Mouse (Mus musculus) brain, embryonic 14.5 days (tissue): Measurements from ENCODE around the gene Hist1h2bb.

ENCODE experiments used
- CTCF ChIP-seq: fragments of 200-500 bp; IDR thresholded peaks from 2 replicates; pipeline ENCODE4 v1.5.1; 2012; ENCODE audit warnings: inconsistent platforms, mild to moderate bottlenecking, moderate library complexity, borderline replicate concordance; ENCODE audit not compliant: insufficient read depth, insufficient read length; ENCODE audit errors: extremely low read depth
- POLR2A ChIP-seq: fragments of 200-500 bp; IDR thresholded peaks from 2 replicates; pipeline ENCODE4 v1.6.1; 2012; ENCODE audit warnings: mild to moderate bottlenecking, inconsistent platforms, borderline replicate concordance; ENCODE audit not compliant: poor library complexity, insufficient read depth, insufficient read length, severe bottlenecking; ENCODE audit errors: extremely low read depth

DNA sequence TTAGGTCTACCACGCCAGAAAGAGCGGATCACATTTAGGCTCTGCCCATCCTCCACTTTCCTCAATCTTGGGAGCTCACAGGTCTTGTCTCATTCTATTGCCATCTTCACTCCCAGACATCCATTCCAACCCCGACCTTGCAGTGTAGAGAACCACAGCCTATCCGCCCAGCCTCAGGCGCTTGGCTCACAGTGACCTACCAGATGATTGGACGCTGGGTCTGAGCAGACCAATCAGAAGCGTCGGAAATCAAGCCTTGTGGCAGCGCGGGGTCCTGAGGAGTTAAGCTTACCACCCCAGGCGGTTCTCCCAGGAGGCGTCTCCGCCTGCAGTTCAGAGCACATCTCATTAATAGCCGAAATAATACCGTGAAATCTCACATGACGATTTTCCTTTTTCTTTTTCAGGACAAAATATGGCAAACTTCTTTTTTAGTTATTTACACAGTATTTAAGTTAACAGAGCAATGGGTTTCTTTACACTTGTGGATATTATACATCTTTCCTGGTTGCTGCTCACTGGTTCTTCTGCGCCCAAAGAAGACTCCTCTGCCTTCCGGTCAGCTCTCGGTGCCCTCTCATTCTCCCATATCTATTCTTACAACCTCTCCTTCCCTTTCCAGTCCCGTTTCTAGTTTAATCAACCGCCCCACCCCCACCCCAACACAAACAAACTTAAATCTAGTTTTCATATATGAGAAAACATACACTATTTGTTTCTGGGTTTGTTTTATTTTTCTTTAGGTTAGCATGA, 26.2 kb downstream of the Hist1h2bb start:
- TF ChIP-seq CTCF (no peak), POLR2A (no peak)
